Mouse (Mus musculus) lung, embryonic 16.5 days (tissue): ENCODE results near the gene Muc13. TPM values are rescaled to one million over a fixed set of nuclear protein-coding genes. Genes with fewer than 3 reads are reported as not detected.
A peak's percentile ranks its signal among the peaks of the same experiment; 100 is the strongest.

Source experiments
- ATAC-seq: fragments of 200-750 bp; cut with Nextera tagmentation; 2 replicates; pipeline ENCODE4 v1.8.0; 2017; ENCODE audit warnings: low read depth, mild to moderate bottlenecking, moderate library complexity
- H3K27ac ChIP-seq: fragments of 300-500 bp; sonication (generic); 2 replicates; pipeline ENCODE4 v1.5.1; 2014; ENCODE audit warnings: mild to moderate bottlenecking, control low read depth, low read length
- H3K27me3 ChIP-seq: fragments of 300-500 bp; sonication (generic); 2 replicates; pipeline ENCODE4 v1.6.1; 2014; ENCODE audit warnings: low read depth, low read length, mixed read lengths; ENCODE audit not compliant: control insufficient read depth, insufficient read depth
- H3K36me3 ChIP-seq: fragments of 300-500 bp; sonication (generic); 2 replicates; pipeline ENCODE4 v1.6.1; 2014; ENCODE audit warnings: low read length; ENCODE audit not compliant: control insufficient read depth, insufficient read depth
- H3K4me1 ChIP-seq: fragments of 300-500 bp; sonication (generic); replicated peaks from 2 replicates; pipeline ENCODE4 v1.6.1; 2014; ENCODE audit warnings: low read length, mixed read lengths; ENCODE audit not compliant: control insufficient read depth, insufficient read depth
- H3K4me2 ChIP-seq: fragments of 300-500 bp; sonication (generic); 2 replicates; pipeline ENCODE4 v1.6.1; 2014; ENCODE audit warnings: low read depth, low read length, control low read depth
- H3K4me3 ChIP-seq: fragments of 300-500 bp; sonication (generic); 2 replicates; pipeline ENCODE4 v1.5.1; 2014; ENCODE audit warnings: mild to moderate bottlenecking, low read length, control low read depth
- H3K9ac ChIP-seq: fragments of 300-500 bp; sonication (generic); 2 replicates; pipeline ENCODE4 v1.6.1; 2014; ENCODE audit warnings: low read length, control low read depth
- H3K9me3 ChIP-seq: fragments of 300-500 bp; sonication (generic); 2 replicates; pipeline ENCODE4 v1.6.1; 2016; ENCODE audit warnings: low read length; ENCODE audit not compliant: control insufficient read depth
- WGBS: fragments of 180-500 bp; shearing (Covaris S2); extraction: QIAGEN DNeasy Blood & Tissue Kit; methylation state at CpG from one replicate; pipeline ENCODE4 v1.1.7; 2014; 5-methylcytosine and 5-hydroxymethylcytosine counted together
- polyA plus RNA-seq: library from polyadenylated mRNA; unstranded; fragments of >200 nt; fragmentation: Nextera tagmentation; extraction: Ambion mirVana; gene quantifications from 2 replicates; pipeline ENCODE4 v1.2.1, GENCODE M21; 2015

Muc13 gene
- polyA plus RNA-seq, 1 experiment from 2014 or later = 0.05 TPM

GRCm38 (mm10) chr16:33842081-33842880 lies 48.4 kb downstream of the Muc13 start:
- WGBS = 80% methylated on average over 12 of the region's 12 CpGs
- ATAC-seq = no peak
- Histone ChIP-seq H3K27ac (no peak overlapping the region), H3K36me3 (peaks cover 4% of the 10 kb centered on the region; the same call in 1 of the 2 replicates), H3K4me3 (no peak overlapping the region), H3K27me3 (no peaks in the 10 kb centered on the region), H3K4me2 (no peak overlapping the region), H3K9ac (no peak overlapping the region), H3K9me3 (no peaks in the 10 kb centered on the region), H3K4me1 (no peaks in the 10 kb centered on the region; the same call in 1 of the 2 replicates)

GRCm38 (mm10) chr16:33844150-33844611 lies 50.3 kb downstream of the Muc13 start:
- peaks cover 4% of the 10 kb centered on the region; the same call in 1 of the 2 replicates for H3K36me3 ChIP-seq
- no peaks in the 10 kb centered on the region for H3K27me3 ChIP-seq
- ATAC-seq = no peak
- H3K9me3 ChIP-seq = no peaks in the 10 kb centered on the region
- no peaks in the 10 kb centered on the region; the same call in 1 of the 2 replicates for H3K4me1 ChIP-seq
- no peak overlapping the region for H3K9ac ChIP-seq
- H3K27ac ChIP-seq = no peak overlapping the region
- H3K4me3 ChIP-seq = no peak overlapping the region
- no peak overlapping the region for H3K4me2 ChIP-seq
- 64% methylated on average over 4 of the region's 4 CpGs for WGBS

GRCm38 (mm10) chr16:33844866-33845265 lies 51.0 kb downstream of the Muc13 start:
- no peak for ATAC-seq
- Histone ChIP-seq H3K27ac (no peak overlapping the region), H3K36me3 (peaks cover 4% of the 10 kb centered on the region; the same call in 1 of the 2 replicates), H3K27me3 (no peaks in the 10 kb centered on the region), H3K9ac (no peak overlapping the region), H3K4me3 (no peak overlapping the region), H3K4me1 (no peaks in the 10 kb centered on the region; the same call in 1 of the 2 replicates), H3K4me2 (no peak overlapping the region), H3K9me3 (no peaks in the 10 kb centered on the region)
- 78% methylated on average over 6 of the region's 6 CpGs for WGBS

- ATAC-seq = no peak
- Histone ChIP-seq H3K27me3 (no peaks in the 10 kb centered on the region), H3K36me3 (peaks cover 2% of the 10 kb centered on the region; the same call in 1 of the 2 replicates), H3K9ac (no peak overlapping the region), H3K4me2 (no peak overlapping the region), H3K9me3 (no peaks in the 10 kb centered on the region), H3K4me1 (no peaks in the 10 kb centered on the region), H3K27ac (no peak overlapping the region), H3K4me3 (no peak overlapping the region)
These were observed 59.4 kb downstream of the Muc13 start for GRCm38 (mm10) chr16:33853271-33853670.

GRCm38 (mm10) chr16:33858766-33859165 lies 64.9 kb downstream of the Muc13 start:
- 71% methylated on average over 2 of the region's 2 CpGs for WGBS
- no peak overlapping the region for H3K4me2 ChIP-seq
- peaks cover 6% of the 10 kb centered on the region; the same call in 1 of the 2 replicates for H3K4me1 ChIP-seq
- no peaks in the 10 kb centered on the region for H3K36me3 ChIP-seq
- H3K4me3 ChIP-seq = no peak overlapping the region
- H3K27ac ChIP-seq = no peak overlapping the region
- no peaks in the 10 kb centered on the region for H3K9me3 ChIP-seq
- no peak overlapping the region for H3K9ac ChIP-seq
- H3K27me3 ChIP-seq = no peaks in the 10 kb centered on the region
- ATAC-seq = peak; percentile 44; the same call in 1 of the 2 replicates

GRCm38 (mm10) chr16:33859380-33859779 lies 65.5 kb downstream of the Muc13 start:
- Histone ChIP-seq H3K4me2 (no peak overlapping the region), H3K4me3 (no peak overlapping the region), H3K27ac (no peak overlapping the region), H3K9ac (no peak overlapping the region), H3K27me3 (no peaks in the 10 kb centered on the region), H3K4me1 (peaks cover 6% of the 10 kb centered on the region; the same call in 1 of the 2 replicates), H3K36me3 (no peaks in the 10 kb centered on the region), H3K9me3 (no peaks in the 10 kb centered on the region)
- ATAC-seq = no peak
- 53% methylated on average over 5 of the region's 5 CpGs for WGBS

GRCm38 (mm10) chr16:33859988-33860700 lies 66.3 kb downstream of the Muc13 start:
- H3K4me2 ChIP-seq = no peak overlapping the region
- 50% methylated on average over 14 of the region's 14 CpGs for WGBS
- H3K9ac ChIP-seq = no peak overlapping the region
- H3K27me3 ChIP-seq = no peaks in the 10 kb centered on the region
- H3K4me1 ChIP-seq = peaks cover 6% of the 10 kb centered on the region; the same call in 1 of the 2 replicates
- H3K27ac ChIP-seq = no peak overlapping the region
- no peaks in the 10 kb centered on the region for H3K9me3 ChIP-seq
- peak; percentile 62 for ATAC-seq
- H3K4me3 ChIP-seq = no peak overlapping the region
- H3K36me3 ChIP-seq = no peaks in the 10 kb centered on the region

- Histone ChIP-seq H3K4me2 (no peak overlapping the region), H3K4me1 (peaks cover 6% of the 10 kb centered on the region; the same call in 1 of the 2 replicates), H3K36me3 (peaks cover 2% of the 10 kb centered on the region; the same call in 1 of the 2 replicates), H3K9ac (no peak overlapping the region), H3K27ac (no peak overlapping the region), H3K4me3 (no peak overlapping the region), H3K9me3 (no peaks in the 10 kb centered on the region), H3K27me3 (no peaks in the 10 kb centered on the region)
- ATAC-seq = no peak
- 83% methylated on average over 4 of the region's 4 CpGs for WGBS
These were observed 68.6 kb downstream of the Muc13 start for GRCm38 (mm10) chr16:33862406-33862805.

- H3K9me3 ChIP-seq = no peaks in the 10 kb centered on the region
- 82% methylated on average over 5 of the region's 5 CpGs for WGBS
These were observed 69.4 kb downstream of the Muc13 start for GRCm38 (mm10) chr16:33863208-33863751.

More at GRCm38 (mm10) chr16:33863208-33863751, 69.4 kb downstream of the Muc13 start:
- Histone ChIP-seq H3K9ac (no peak overlapping the region), H3K4me3 (no peak overlapping the region), H3K4me1 (peaks cover 6% of the 10 kb centered on the region; the same call in 1 of the 2 replicates), H3K27ac (no peak overlapping the region), H3K36me3 (peaks cover 2% of the 10 kb centered on the region; the same call in 1 of the 2 replicates), H3K4me2 (no peak overlapping the region), H3K27me3 (no peaks in the 10 kb centered on the region)
- ATAC-seq = no peak
